Mouse (Mus musculus) stomach, embryonic 14.5 days (tissue): ENCODE measurements around the gene Inpp5d. TPM values are rescaled to one million over a fixed set of nuclear protein-coding genes. Genes with fewer than 3 reads are reported as not detected.

Source experiments
- ATAC-seq: fragments of 200-750 bp; cut with Nextera tagmentation; 2 replicates; pipeline ENCODE4 v1.8.0; 2017; ENCODE audit warnings: low read depth, moderate TSS enrichment; ENCODE audit not compliant: insufficient number of reproducible peaks, insufficient read depth, low FRiP score
- H3K27ac ChIP-seq: fragments of 300-500 bp; sonication (generic); 2 replicates; pipeline ENCODE4 v1.5.1; 2014; ENCODE audit warnings: mild to moderate bottlenecking, low read length, moderate library complexity, mixed read lengths
- H3K27me3 ChIP-seq: fragments of 300-500 bp; sonication (generic); 2 replicates; pipeline ENCODE4 v1.6.1; 2014; ENCODE audit warnings: low read length, control low read depth, mixed read lengths; ENCODE audit not compliant: control insufficient read depth, insufficient read depth
- H3K36me3 ChIP-seq: fragments of 300-500 bp; sonication (generic); 2 replicates; pipeline ENCODE4 v1.6.1; 2014; ENCODE audit warnings: mild to moderate bottlenecking, control low read depth, low read length, moderate library complexity, mixed read lengths; ENCODE audit not compliant: control insufficient read depth, insufficient read depth
- H3K4me1 ChIP-seq: fragments of 300-500 bp; sonication (generic); 2 replicates; pipeline ENCODE4 v1.6.1; 2014; ENCODE audit warnings: low read length, control low read depth, mixed read lengths; ENCODE audit not compliant: control insufficient read depth, insufficient read depth
- H3K4me2 ChIP-seq: fragments of 300-500 bp; sonication (generic); replicated peaks from 2 replicates; pipeline ENCODE4 v1.6.1; 2014; ENCODE audit warnings: low read depth, low read length, control low read depth
- H3K4me3 ChIP-seq: fragments of 300-500 bp; sonication (generic); 2 replicates; pipeline ENCODE4 v1.5.1; 2014; ENCODE audit warnings: low read depth, low read length, control low read depth
- H3K9ac ChIP-seq: fragments of 300-500 bp; sonication (generic); replicated peaks from 2 replicates; pipeline ENCODE4 v1.6.1; 2014; ENCODE audit warnings: low read depth, mild to moderate bottlenecking, control low read depth, low read length, moderate library complexity, mixed read lengths
- H3K9me3 ChIP-seq: fragments of 300-500 bp; sonication (generic); 2 replicates; pipeline ENCODE4 v1.6.1; 2016; ENCODE audit warnings: low read depth, low read length, control low read depth; ENCODE audit not compliant: control insufficient read depth
- WGBS: fragments of 180-500 bp; shearing (Covaris S2); extraction: QIAGEN DNeasy Blood & Tissue Kit; methylation state at CpG from one replicate; pipeline ENCODE4 v1.1.7; 2014; 5-methylcytosine and 5-hydroxymethylcytosine counted together
- polyA plus RNA-seq: library from polyadenylated mRNA; unstranded; fragments of >200 nt; fragmentation: Nextera tagmentation; extraction: Ambion mirVana; gene quantifications from 2 replicates; pipeline ENCODE4 v1.2.1, GENCODE M21; 2014

Gene Inpp5d
- polyA plus RNA-seq, 1 experiment from 2014 or later, result 5.3 TPM

GRCm38 (mm10) chr1:87643016-87643415, 22.9 kb downstream of the Inpp5d start:
- Histone ChIP-seq H3K27ac (no peak overlapping the region), H3K4me2 (no peak overlapping the region), H3K4me3 (no peak overlapping the region), H3K9me3 (no peaks in the 10 kb centered on the region), H3K27me3 (no peaks in the 10 kb centered on the region), H3K9ac (no peak overlapping the region), H3K4me1 (no peaks in the 10 kb centered on the region), H3K36me3 (no peaks in the 10 kb centered on the region)
- WGBS, result 88% methylated on average over 7 of the region's 7 CpGs
- no peak for ATAC-seq

- H3K36me3 ChIP-seq, result no peaks in the 10 kb centered on the region
- H3K4me1 ChIP-seq, result no peaks in the 10 kb centered on the region
- H3K27ac ChIP-seq, result no peak overlapping the region
- H3K9me3 ChIP-seq, result no peaks in the 10 kb centered on the region
- WGBS, result 80% methylated on average over 7 of the region's 7 CpGs
- H3K4me3 ChIP-seq, result no peak overlapping the region
- H3K4me2 ChIP-seq, result no peak overlapping the region
- H3K9ac ChIP-seq, result no peak overlapping the region
- H3K27me3 ChIP-seq, result no peaks in the 10 kb centered on the region
- no peak for ATAC-seq
Observed at GRCm38 (mm10) chr1:87645041-87645440, 24.9 kb downstream of the Inpp5d start.

DNA sequence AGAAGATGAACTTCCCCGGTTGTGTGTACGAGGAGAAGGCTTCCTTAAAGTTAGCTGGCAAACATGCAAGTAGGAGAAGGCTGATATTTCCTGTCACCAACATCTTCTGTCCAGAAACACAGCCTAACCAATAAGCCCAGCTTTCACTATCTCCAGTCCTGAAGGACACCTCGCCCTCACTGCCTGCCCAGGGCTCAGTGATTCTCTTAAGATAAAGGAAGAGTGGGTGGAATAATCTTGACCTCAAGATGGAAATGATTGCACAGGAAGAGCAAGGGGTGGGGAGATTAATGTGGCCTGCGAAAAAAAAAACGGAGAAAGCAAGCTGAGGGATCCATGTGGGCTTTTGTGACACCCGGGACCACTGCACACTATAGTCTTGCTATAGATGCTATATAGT, 25.6 kb downstream of the Inpp5d start:
- no peaks in the 10 kb centered on the region for H3K36me3 ChIP-seq
- 78% methylated on average over 6 of the region's 6 CpGs for WGBS
- H3K4me3 ChIP-seq, result no peak overlapping the region
- no peak overlapping the region for H3K27ac ChIP-seq
- no peaks in the 10 kb centered on the region for H3K9me3 ChIP-seq
- no peak overlapping the region for H3K4me2 ChIP-seq
- no peaks in the 10 kb centered on the region for H3K4me1 ChIP-seq
- H3K9ac ChIP-seq, result no peak overlapping the region
- H3K27me3 ChIP-seq, result no peaks in the 10 kb centered on the region
- ATAC-seq, result no peak

DNA sequence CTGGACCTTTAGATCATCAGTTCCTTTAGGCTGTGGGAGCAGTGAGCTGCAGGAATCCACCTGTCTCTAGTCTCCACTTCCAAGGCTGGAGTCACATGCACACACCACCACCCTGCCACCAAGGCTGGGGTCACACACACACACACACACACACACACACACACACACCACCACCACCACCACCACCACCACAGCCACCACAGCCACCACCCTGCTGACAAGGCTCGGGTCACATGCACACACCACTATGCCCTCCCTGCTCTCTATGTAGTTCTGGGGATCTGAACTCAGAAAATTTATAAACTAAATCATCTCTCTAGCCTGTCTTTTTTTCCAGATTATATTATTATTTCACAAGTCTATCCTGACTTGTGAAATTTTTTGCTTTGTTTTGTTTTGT, 27.7 kb downstream of the Inpp5d start:
- H3K4me1 ChIP-seq, result no peaks in the 10 kb centered on the region
- H3K9ac ChIP-seq, result no peak overlapping the region
- H3K9me3 ChIP-seq, result no peaks in the 10 kb centered on the region
- H3K4me2 ChIP-seq, result no peak overlapping the region
- H3K36me3 ChIP-seq, result no peaks in the 10 kb centered on the region
- H3K27me3 ChIP-seq, result no peaks in the 10 kb centered on the region
- ATAC-seq, result no peak
- 80% methylated on average over 1 of the region's 1 CpGs for WGBS
- H3K27ac ChIP-seq, result no peak overlapping the region
- no peak overlapping the region for H3K4me3 ChIP-seq

DNA sequence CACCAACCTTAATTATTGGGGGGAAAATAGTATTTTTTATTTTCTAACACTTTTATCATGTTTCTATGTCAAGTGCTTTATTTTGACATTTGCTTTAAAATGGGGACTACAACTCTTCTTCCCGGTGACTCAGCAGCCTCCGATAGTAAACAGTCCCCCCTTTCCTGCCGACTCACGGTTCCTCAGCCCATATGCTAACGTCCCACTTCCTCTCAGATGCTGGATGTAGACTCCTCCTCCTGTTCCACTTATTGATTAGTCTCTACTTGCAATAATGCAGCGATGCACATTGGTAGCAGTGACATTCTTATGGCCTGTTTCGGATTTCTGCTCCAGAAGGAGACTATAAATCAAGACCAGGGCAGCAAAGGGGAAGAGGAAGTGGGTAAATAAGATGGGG, 28.5 kb downstream of the Inpp5d start:
- 44% methylated on average over 7 of the region's 7 CpGs for WGBS
- no peak for ATAC-seq
- H3K4me2 ChIP-seq, result no peak overlapping the region

DNA sequence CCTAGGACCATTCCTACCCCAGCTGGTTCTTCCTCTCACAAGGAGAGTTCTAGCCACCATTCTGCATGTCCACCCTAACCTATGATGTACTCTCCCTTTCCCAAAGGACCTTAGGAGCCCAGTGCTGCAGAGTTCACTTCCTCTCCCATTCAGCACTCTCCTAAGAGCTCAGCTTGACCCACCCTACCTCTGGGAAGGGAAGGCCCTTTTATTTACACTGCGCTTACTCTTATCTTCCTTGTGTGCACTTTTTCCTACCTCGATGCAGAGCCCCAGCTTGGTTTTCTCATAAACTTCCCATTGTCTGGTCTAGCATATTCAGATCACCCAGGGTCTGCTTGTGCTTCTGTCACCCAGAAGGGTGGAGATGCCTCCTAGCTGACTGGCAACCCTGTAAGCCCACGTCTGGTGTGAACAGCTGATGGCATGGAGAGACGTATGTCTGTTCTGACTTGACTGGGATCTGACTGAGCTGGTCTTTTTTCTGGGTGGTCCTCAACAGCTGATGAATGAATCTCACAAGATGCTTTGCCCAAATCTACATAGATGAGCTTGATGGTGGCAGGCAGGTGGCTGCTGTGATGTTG, 29.2 kb downstream of the Inpp5d start:
- H3K4me1 ChIP-seq, result no peaks in the 10 kb centered on the region
- H3K9me3 ChIP-seq, result no peaks in the 10 kb centered on the region
- no peak overlapping the region for H3K4me2 ChIP-seq
- H3K27ac ChIP-seq, result no peak overlapping the region
- no peaks in the 10 kb centered on the region for H3K36me3 ChIP-seq
- no peak for ATAC-seq
- no peak overlapping the region for H3K4me3 ChIP-seq
- H3K27me3 ChIP-seq, result no peaks in the 10 kb centered on the region
- H3K9ac ChIP-seq, result no peak overlapping the region
- WGBS, result 51% methylated on average over 4 of the region's 4 CpGs

More for the DNA sequence above, 28.5 kb downstream of the Inpp5d start:
- H3K9me3 ChIP-seq, result no peaks in the 10 kb centered on the region
- H3K27me3 ChIP-seq, result no peaks in the 10 kb centered on the region
- no peaks in the 10 kb centered on the region for H3K4me1 ChIP-seq
- H3K9ac ChIP-seq, result no peak overlapping the region
- H3K27ac ChIP-seq, result no peak overlapping the region
- no peaks in the 10 kb centered on the region for H3K36me3 ChIP-seq
- no peak overlapping the region for H3K4me3 ChIP-seq

GRCm38 (mm10) chr1:87649958-87650474, 29.9 kb downstream of the Inpp5d start:
- no peaks in the 10 kb centered on the region for H3K4me1 ChIP-seq
- no peak overlapping the region for H3K4me2 ChIP-seq
- no peaks in the 10 kb centered on the region for H3K27me3 ChIP-seq
- ATAC-seq, result no peak
- no peak overlapping the region for H3K9ac ChIP-seq
- H3K36me3 ChIP-seq, result no peaks in the 10 kb centered on the region
- WGBS, result 86% methylated on average over 8 of the region's 8 CpGs
- no peak overlapping the region for H3K4me3 ChIP-seq
- no peak overlapping the region for H3K27ac ChIP-seq
- H3K9me3 ChIP-seq, result no peaks in the 10 kb centered on the region

DNA sequence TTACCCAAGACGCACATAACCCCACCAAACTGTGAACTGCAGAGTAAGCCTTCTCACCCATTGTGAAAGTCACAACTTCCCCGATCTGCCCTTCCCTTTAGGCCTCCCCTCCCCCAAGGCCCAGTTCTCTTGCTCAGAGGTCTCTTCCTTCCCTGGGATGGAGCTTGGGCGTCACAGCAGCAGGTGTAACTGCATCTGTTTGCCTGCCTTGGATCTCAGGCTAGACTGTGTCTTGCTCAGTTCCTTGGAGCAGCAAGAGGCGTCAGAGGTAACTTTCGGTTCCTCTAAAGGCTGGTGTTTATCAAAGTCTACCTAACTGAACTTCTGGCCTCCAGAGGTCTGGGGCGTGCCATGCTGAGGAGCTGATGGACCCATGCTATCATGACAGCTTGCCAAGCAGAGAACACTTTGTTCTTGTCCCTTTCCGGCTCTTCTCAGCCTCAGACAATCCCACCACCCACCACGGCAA, 30.5 kb downstream of the Inpp5d start:
- Histone ChIP-seq H3K4me1 (no peaks in the 10 kb centered on the region), H3K27me3 (no peaks in the 10 kb centered on the region), H3K27ac (no peak overlapping the region), H3K9ac (no peak overlapping the region), H3K9me3 (no peaks in the 10 kb centered on the region), H3K4me2 (no peak overlapping the region), H3K4me3 (no peak overlapping the region), H3K36me3 (no peaks in the 10 kb centered on the region)
- ATAC-seq, result no peak
- 74% methylated on average over 8 of the region's 8 CpGs for WGBS

- 81% methylated on average over 1 of the region's 1 CpGs for WGBS
- Histone ChIP-seq H3K4me1 (no peaks in the 10 kb centered on the region), H3K27me3 (no peaks in the 10 kb centered on the region), H3K36me3 (no peaks in the 10 kb centered on the region), H3K4me2 (no peak overlapping the region), H3K9me3 (no peaks in the 10 kb centered on the region), H3K4me3 (no peak overlapping the region), H3K9ac (no peak overlapping the region), H3K27ac (no peak overlapping the region)
- ATAC-seq, result no peak
Observed at GRCm38 (mm10) chr1:87651436-87651835, 31.3 kb downstream of the Inpp5d start.
